Mouse (Mus musculus) olfactory bulb, adult 2 months (tissue): ENCODE data around the gene Atad3a. TPM values are rescaled to one million over a fixed set of nuclear protein-coding genes. Genes with fewer than 3 reads are reported as not detected.

Source experiments
- H3K27ac ChIP-seq: fragments of 200-500 bp; 2 replicates; pipeline ENCODE4 v1.5.1; 2012; ENCODE audit warnings: low read depth, low read length; ENCODE audit not compliant: insufficient read depth
- H3K4me1 ChIP-seq: fragments of 200-500 bp; 2 replicates; pipeline ENCODE4 v1.6.1; 2012; ENCODE audit warnings: low read length; ENCODE audit not compliant: control insufficient read depth, insufficient read depth
- H3K4me3 ChIP-seq: fragments of 200-500 bp; 2 replicates; pipeline ENCODE4 v1.5.1; 2012; ENCODE audit warnings: mild to moderate bottlenecking, low read depth, low read length, moderate library complexity; ENCODE audit not compliant: insufficient read depth
- CTCF ChIP-seq: fragments of 200-500 bp; IDR thresholded peaks from 2 replicates; pipeline ENCODE4 v1.5.1; 2012; ENCODE audit warnings: low read depth, mild to moderate bottlenecking, low read length, moderate library complexity; ENCODE audit not compliant: insufficient read depth
- POLR2A ChIP-seq: fragments of 200-500 bp; IDR thresholded peaks from 2 replicates; pipeline ENCODE4 v1.6.1; 2012; ENCODE audit warnings: mild to moderate bottlenecking, low read depth, low read length, moderate library complexity; ENCODE audit not compliant: insufficient read depth
- WGBS: fragments of 180-500 bp; shearing (Covaris S2); methylation state at CpG from one replicate; pipeline ENCODE4 v1.1.7; 2018; 5-methylcytosine and 5-hydroxymethylcytosine counted together
- polyA plus RNA-seq: library from polyadenylated mRNA; stranded (reverse); fragments of >200 nt; gene quantifications from 2 replicates; pipeline ENCODE4 v1.2.4, GENCODE M21; 2012; ENCODE audit warnings: low replicate concordance; ENCODE audit not compliant: missing spikeins, insufficient read depth, insufficient read length

Gene Atad3a
- polyA plus RNA-seq, 1 experiment, result not detected

DNA sequence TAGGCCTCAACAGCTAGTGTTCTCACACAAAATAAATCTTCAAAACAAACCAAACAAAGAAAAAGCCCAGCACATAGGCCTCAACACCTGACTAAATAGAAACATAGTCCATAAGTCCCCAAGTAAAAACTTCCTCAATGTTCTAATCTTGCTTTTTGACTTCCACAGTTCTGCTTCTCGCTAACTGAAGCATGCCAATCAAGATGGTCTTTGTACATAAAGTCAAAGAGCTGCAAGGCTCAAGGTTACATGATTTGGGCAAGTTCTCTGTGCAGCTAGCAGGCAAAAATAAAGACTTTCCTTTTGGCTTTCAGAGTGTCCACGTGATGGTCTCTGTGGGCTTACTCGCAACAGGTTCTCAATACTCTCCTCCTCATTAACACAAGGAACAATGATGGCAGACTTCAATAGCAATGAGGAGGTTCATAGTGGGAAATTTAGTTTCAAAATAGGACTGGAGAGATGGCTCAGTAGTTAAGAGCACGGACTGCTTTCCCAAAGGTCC lies 57.4 kb downstream of the Atad3a start:
- Histone ChIP-seq H3K27ac (no peak overlapping the region), H3K4me1 (peaks cover 2% of the 10 kb centered on the region; the same call in 1 of the 2 replicates), H3K4me3 (no peak overlapping the region)
- 94% methylated on average over 4 of the region's 4 CpGs for WGBS
- TF ChIP-seq CTCF (no peak), POLR2A (no peak)

- H3K27ac ChIP-seq, result no peak overlapping the region
- H3K4me3 ChIP-seq, result no peak overlapping the region
- H3K4me1 ChIP-seq, result peaks cover 11% of the 10 kb centered on the region
- TF ChIP-seq POLR2A (no peak), CTCF (no peak)
These were observed 60.5 kb downstream of the Atad3a start for GRCm38 (mm10) chr4:155700425-155700824.

GRCm38 (mm10) chr4:155696261-155697255 lies 64.3 kb downstream of the Atad3a start:
- Histone ChIP-seq H3K27ac (peak overlapping the region; percentile 99), H3K4me3 (peak overlapping the region; percentile 75), H3K4me1 (peaks cover 17% of the 10 kb centered on the region)
- 47% methylated on average over 16 of the region's 16 CpGs for WGBS
- TF ChIP-seq CTCF, result no peak
- no peak for TF ChIP-seq POLR2A

- H3K27ac ChIP-seq, result peak overlapping the region; percentile 99
- peaks cover 17% of the 10 kb centered on the region for H3K4me1 ChIP-seq
- TF ChIP-seq POLR2A, result no peak
- TF ChIP-seq CTCF, result no peak
- peak overlapping the region; percentile 75 for H3K4me3 ChIP-seq
- 55% methylated on average over 4 of the region's 4 CpGs for WGBS
These were observed 65.3 kb downstream of the Atad3a start for GRCm38 (mm10) chr4:155695531-155696062.

DNA sequence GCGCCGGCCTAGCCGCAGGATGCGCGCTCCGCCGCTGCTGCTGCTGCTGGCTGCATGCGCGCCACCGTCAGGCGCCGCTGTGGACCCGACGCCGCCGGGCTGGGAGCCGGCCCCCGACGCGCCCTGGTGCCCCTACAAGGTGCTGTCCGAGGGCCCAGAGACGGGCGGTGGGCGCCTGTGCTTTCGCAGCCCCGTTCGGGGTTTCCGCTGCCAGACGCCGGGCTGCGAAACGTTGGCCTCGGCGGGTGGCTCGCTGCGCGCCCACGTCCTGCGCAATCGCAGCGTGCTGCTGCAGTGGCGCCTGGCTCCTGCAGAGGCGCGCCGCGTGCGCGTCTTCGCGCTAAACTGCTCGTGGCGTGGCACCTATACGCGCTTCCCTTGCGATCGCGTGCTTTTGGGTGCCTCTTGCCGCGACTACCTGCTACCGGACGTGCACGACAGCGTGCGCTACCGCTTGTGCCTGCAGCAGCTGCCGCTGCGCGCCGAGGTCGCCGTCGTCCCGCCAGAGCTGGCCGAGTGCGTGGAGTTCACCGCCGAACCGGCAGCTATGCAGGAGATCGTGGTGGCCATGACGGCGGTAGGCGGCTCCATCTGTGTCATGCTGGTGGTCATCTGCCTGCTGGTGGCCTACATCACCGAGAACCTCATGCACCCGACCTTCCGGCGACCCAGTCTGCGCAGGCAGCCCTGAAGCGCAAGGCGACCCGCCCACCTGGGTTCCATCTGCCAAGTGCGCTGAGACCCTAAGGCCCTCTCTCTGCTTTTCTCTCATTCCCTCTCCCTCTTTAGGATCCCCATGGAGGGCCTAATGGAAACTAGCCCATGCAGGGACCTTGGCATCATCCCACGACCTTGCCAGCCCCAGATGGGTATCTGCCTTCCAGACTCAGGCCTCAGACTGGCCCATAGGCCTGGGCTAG lies 66.2 kb downstream of the Atad3a start:
- Histone ChIP-seq H3K4me3 (peak overlapping the region; percentile 75), H3K27ac (peak overlapping the region; percentile 99), H3K4me1 (peaks cover 17% of the 10 kb centered on the region)
- WGBS, result under 1% methylated on average over 92 of the region's 92 CpGs
- TF ChIP-seq CTCF (0 out of 2 replicates have a peak, but pooled peaks have one; percentile 28), POLR2A (peak; percentile 88)

DNA sequence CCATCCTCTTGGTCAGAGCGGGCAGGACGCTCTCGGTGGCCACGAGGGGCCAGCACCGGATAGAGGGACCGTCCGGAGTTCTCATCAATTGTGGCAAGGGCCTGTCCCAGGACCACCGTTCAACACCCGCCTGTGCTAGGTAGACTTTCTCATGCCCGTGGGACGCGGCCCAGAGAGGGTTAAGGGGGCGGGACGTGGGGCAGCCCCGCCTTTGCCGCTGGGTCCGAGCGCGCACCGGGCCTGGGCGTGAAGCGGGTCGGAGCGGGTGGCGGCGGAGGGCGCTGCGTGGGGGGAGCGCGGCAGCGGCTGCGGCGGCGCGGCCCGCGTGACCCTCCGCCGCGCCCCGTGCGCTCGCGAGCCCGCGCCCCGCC lies 66.8 kb downstream of the Atad3a start, which contains the start of gene Fndc10:
Gene Fndc10 (plus strand): TSS at position 232 of the 371 bp plus-strand sequence.
- peak within 1 kb of the TSS; percentile 99 for H3K27ac ChIP-seq

GRCm38 (mm10) chr4:155692421-155692820 lies 68.5 kb downstream of the Atad3a start:
- TF ChIP-seq CTCF (no peak), POLR2A (no peak)
- WGBS, result 91% methylated on average over 3 of the region's 3 CpGs
- Histone ChIP-seq H3K4me1 (peaks cover 17% of the 10 kb centered on the region), H3K4me3 (no peak overlapping the region), H3K27ac (no peak overlapping the region)

More for the DNA sequence above, 66.8 kb downstream of the Atad3a start, which contains the start of gene Fndc10:
- WGBS, result 3% methylated on average over 47 of the region's 47 CpGs
- peaks cover 17% of the 10 kb centered on the region for H3K4me1 ChIP-seq
- H3K4me3 ChIP-seq, result peak within 1 kb of the TSS; percentile 75
- TF ChIP-seq CTCF, result no peak
- no peak for TF ChIP-seq POLR2A

Other genes with a start within 250 kb of the Atad3a start
- not detected in 2 replicates for gene Nadk, start 198.7 kb downstream of the Atad3a start, polyA plus RNA-seq
- not detected in 2 replicates for gene Slc35e2, start 159.7 kb downstream of the Atad3a start, polyA plus RNA-seq
- gene Cdk11b, start 136.2 kb downstream of the Atad3a start, polyA plus RNA-seq, result 145 TPM in 1 of 2 replicates, not detected in the other
- gene Gm10563, start 115.7 kb downstream of the Atad3a start, polyA plus RNA-seq, result not detected in 2 replicates
- not detected in 2 replicates for gene Mmp23, start 107.7 kb downstream of the Atad3a start, polyA plus RNA-seq
- gene Mib2, start 91.9 kb downstream of the Atad3a start, polyA plus RNA-seq, result not detected in 2 replicates
- not detected in 2 replicates for gene Fndc10, start 66.8 kb downstream of the Atad3a start, polyA plus RNA-seq
- gene Ssu72, start 56.3 kb downstream of the Atad3a start, polyA plus RNA-seq, result not detected in 2 replicates
- gene Tmem240, start 26.3 kb downstream of the Atad3a start, polyA plus RNA-seq, result not detected in 2 replicates
- not detected in 2 replicates for gene Vwa1, start 13.6 kb upstream of the Atad3a start, polyA plus RNA-seq
- not detected in 2 replicates for gene Tmem88b, start 24.8 kb upstream of the Atad3a start, polyA plus RNA-seq
- gene Ankrd65, start 29.3 kb upstream of the Atad3a start, polyA plus RNA-seq, result not detected in 2 replicates
- gene Mrpl20, start 41.8 kb upstream of the Atad3a start, polyA plus RNA-seq, result not detected in 2 replicates
- gene Ccnl2, start 51.4 kb upstream of the Atad3a start, polyA plus RNA-seq, result 186 and 258 TPM in 2 replicates
- gene Aurkaip1, start 70.2 kb upstream of the Atad3a start, polyA plus RNA-seq, result not detected in 2 replicates
- gene Mxra8, start 78.6 kb upstream of the Atad3a start, polyA plus RNA-seq, result not detected in 2 replicates
- gene Dvl1, start 86.3 kb upstream of the Atad3a start, polyA plus RNA-seq, result not detected in 2 replicates
- not detected in 2 replicates for gene Tas1r3, start 102.3 kb upstream of the Atad3a start, polyA plus RNA-seq
- gene Cptp, start 108.3 kb upstream of the Atad3a start, polyA plus RNA-seq, result not detected in 2 replicates
- not detected in 2 replicates for gene Ints11, start 108.5 kb upstream of the Atad3a start, polyA plus RNA-seq
- not detected in 2 replicates for gene Pusl1, start 130.7 kb upstream of the Atad3a start, polyA plus RNA-seq
- not detected in 2 replicates for gene Acap3, start 130.7 kb upstream of the Atad3a start, polyA plus RNA-seq
- not detected in 2 replicates for gene Ube2j2, start 182.7 kb upstream of the Atad3a start, polyA plus RNA-seq
- not detected in 2 replicates for gene C1qtnf12, start 201.2 kb upstream of the Atad3a start, polyA plus RNA-seq
- not detected in 2 replicates for gene B3galt6, start 231.6 kb upstream of the Atad3a start, polyA plus RNA-seq
- gene Sdf4, start 231.8 kb upstream of the Atad3a start, polyA plus RNA-seq, result 218 TPM in 1 of 2 replicates, not detected in the other